Mouse (Mus musculus): ENCODE measurements at regions not wholly inside any gene's neighbourhood (a gene's known extent, or its start where the extent isn't known, plus 50 kb on each side); places are given as distances from the start of the nearest gene placed in this dataset.

DNA sequence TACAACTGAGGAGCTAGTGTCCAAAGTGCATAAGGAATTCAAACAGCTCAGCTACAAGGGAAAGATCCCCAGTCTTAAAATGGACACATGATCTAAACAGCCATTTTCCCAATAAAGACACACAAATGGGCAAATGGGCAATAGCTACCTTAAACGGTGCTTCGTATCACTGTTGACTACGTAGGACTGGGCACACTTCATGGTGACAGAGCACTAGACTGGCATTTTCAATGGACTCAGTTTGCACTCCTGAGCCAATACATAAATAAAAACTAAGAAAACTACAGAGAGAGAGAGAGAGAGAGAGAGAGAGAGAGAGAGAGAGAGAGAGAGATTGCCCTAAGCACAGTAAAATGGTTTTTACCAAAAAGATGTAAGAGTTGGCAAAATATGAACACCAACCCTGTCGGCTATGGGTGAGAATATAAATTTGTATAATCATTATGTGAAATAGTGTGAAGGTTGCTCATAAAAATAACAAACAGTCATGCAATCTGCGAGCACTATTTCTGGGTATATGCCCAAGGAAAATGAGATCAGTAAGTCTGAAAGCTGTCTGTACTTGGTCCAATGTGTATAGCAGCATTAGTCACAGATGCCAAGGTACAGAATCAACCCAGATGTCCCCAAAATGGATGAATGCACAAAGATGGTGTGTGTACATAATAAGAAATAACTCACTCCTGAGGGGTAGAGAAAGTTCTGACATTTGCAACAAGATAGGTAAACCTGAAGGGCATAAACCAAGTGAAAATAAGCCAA, 312.9 kb upstream of the Clec14a start:
- DNase-seq (ENCODE audit: low spot score) = no peak

DNA sequence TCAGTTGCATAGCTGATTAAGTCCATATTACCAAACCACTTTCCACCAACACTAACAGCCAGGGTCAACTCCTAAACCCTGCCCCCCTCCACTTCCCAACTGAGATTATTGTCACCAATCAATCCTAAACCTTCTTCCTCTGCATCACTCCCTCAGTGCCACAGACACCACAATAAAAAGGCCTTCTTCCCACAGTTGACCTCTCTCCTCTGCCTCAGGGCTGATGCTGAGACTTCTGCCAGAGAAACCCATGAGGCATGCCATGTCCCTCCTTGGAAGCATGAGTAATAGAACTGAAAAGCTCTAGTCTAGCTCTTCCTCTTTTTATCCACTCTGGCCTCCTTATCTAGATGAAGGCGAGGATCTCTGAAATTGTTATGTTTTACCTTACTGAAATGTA, 300.0 kb upstream of the Clec14a start:
- no peak for DNase-seq (ENCODE audit: low spot score)

DNA sequence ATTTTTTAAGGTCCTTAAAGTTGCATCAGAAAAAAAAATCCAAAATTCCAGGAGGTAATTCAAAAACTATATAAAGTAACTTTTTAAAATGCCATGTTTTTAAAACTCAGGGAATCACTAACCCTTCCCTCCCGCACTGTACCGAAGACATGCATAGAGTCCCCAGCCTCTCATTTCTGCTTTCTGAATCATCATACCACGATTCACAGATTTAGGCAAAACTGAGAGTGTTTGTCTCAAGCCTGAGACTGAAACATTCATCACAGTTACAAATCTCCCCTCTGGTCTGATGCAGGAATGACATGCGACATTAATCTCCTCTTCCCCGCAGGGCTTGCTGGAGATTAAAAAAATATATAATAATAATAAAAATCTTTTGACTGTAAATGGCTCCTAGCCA, 291.8 kb upstream of the Clec14a start:
- no peak for DNase-seq (ENCODE audit: low spot score)

DNA sequence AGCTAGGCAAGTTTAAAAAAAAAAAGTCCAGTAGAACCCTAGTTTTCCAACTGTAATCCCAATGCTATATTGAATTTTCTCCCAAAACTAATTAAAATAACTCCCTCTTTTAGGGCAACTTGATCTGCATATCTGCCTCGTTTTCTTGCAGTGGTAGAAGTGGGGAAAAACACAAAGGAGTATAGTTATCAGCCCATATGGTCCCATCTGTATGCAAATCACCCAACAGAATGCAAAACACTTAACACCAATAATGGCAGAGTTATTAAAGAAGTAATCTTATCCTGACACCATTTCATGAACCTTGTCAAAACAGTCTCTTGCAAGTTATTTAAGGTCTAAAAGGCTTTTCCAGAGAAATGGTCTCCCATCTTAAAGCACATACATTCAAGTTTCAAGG, 290.7 kb upstream of the Clec14a start:
- DNase-seq (ENCODE audit: low spot score) = no peak

DNA sequence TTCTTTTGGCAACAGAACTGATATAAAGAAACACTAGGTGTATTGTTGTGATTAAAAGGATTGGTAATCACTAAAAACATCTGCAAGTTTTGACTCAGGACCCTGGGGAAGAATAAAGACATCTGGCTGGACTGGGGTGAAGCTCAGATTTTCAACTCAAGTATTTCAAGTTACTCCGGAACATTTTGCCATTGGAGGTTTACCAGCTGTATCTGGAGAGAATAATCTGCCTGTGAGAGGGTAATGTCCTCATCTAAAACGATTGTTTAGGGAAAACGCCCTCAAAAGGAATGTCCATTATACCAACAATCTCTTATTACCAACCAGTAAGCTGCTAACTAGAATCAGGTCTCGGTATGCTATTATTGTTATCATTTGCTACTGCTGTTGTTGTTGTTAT, 288.2 kb upstream of the Clec14a start:
- no peak for DNase-seq (ENCODE audit: low spot score)

DNA sequence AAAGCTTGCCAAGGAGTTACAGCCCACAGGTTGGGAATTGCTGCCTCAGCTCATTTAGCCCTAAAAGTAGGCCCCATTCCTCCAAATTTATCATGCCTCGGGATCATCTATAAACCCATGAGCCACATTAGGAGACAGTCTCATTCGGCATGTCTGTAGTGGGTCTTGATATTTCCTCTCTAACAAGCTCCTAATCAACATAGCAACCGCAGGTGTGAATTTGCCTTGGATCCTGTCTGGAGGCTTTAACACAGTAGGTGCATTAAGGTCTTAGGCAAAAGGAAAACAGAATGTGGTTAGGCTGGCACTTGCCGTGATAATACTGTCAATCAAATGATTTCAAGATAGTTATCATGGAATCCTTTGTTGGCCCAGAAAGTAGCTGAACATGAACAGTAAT, 287.7 kb upstream of the Clec14a start:
- DNase-seq (ENCODE audit: low spot score) = no peak

DNA sequence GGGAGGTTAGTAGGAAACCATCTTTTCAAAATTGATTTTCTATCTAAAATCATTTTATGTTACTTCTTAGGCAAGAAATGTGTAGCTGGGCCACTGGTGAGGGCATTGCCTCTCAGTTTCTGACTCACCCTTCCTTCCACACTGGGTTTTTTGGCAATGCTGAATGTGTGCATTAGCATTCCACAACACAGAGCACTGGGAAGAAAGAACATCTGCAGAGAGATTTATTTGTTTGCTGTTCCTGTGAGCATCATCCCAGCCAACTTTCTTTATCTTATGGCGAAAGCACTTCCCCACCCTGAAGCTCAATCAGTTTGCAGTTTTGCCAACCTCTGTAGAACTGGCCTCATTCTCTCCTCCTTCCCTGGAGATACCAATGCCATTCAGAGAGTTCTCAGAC, 287.0 kb upstream of the Clec14a start:
- DNase-seq (ENCODE audit: low spot score) = no peak

DNA sequence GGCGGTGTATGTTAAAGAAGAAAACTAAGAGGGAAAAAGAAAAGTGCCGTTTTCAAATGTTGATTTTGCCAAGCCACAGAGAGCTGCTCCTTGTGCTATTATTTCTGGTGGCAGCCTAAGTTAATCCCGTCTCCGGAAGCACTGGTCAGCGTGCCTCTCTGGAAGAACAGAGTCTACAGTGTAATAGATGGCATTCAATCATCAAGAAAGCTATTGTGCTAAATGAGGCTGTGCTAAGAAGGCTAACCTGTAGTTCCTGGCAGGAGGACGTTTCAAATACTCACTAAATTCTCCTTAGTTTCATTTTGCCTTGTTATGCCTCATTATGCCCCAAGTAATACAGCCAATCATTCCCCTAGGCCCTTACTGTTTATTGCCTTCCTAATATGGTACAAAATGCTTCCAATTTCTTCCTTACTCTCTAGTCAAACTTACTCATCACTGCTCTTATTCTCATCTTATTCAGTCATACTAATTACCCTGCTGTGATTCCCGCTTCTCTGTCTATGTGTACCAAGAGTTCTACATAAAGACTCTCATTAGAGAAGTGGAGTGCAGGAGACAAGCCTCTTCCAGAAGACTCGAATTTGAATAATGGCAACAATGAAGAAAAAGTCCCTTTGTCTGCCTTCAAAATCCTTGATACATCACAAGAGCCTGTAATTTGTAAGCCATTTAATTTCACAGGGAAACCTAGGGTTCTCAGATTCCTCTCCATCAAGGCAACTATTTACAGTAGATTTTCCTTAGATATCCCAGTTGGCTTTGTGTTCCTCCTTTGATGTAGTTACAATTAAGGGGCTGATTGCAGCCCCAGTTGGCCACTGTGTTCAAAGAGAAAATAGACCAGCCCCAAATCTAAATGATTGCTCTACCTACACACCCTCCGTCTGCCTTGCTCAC, 282.0 kb upstream of the Clec14a start:
- no peak for DNase-seq (ENCODE audit: low spot score)

DNA sequence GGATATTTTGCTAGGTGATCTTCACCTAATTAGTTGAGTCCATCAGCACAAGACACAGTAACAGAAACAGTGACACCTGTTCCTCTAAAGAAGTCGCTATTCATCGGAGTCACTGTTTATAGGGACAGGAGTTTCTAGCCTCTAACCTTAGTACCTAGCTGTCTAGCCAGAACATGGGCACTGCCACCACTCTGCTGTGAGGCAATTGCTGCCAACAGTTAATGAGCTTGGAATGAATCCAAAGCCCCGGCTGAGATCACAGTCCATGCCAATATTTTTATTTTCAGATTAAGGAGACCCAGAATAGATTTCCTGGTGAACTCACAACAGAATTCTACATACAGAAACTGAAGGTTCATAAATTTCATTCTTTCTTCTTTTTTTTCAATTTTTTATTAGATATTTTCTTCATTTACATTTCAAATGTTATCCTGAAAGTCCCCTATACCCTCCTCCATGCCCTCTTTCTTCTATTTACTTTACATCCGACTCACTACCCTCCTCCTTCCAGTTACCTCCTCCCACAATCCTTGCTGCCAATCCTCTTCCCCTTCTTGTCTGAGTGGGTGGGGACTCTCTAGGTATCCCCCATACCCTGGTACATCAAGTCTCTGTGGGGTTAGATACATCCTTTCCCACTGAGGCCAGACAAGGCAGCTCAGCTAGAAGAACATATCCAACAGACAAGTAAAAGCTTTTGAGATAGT, 276.9 kb upstream of the Clec14a start:
- DNase-seq (ENCODE audit: low spot score) = no peak

DNA sequence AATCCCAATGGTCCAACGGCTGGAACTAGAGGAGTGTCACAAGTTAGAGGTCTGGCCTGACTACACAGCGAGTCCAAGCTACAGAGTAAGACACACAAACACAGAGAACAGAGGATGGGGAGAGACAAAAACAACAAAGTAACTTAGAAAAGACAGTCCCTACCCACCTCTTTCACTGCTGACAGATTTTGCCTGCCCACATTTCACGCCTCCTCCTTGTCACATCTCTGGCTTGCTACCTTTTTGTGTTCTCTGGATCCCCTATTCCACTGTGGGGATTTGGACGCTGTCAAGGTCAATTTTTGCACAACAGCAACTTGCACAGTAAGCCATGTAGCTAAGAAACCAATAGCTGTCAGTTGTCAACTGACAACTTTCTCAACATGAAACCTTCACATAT, 275.8 kb upstream of the Clec14a start:
- DNase-seq (ENCODE audit: low spot score) = no peak

DNA sequence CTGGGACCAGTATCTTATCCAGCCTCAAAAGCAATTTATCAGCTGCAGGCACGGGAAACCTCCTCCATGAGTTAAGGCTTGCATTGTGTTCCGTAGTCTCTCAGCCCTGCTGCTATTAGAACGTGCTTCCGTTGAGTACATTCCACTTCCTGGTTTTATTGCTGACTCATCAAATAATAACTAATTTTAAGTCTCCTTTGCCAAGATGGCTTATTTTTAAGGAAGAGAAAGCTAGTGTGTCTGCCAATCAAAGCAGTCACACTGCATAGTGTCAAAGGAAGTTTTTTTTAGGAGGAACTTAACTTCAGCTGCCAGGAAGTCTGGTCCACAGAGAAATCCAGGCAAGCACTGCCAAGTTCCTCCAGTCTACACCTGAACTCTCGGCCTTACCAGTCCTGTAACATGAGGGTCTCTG, 269.2 kb upstream of the Clec14a start:
- DNase-seq (ENCODE audit: low spot score) = peak; percentile 0

DNA sequence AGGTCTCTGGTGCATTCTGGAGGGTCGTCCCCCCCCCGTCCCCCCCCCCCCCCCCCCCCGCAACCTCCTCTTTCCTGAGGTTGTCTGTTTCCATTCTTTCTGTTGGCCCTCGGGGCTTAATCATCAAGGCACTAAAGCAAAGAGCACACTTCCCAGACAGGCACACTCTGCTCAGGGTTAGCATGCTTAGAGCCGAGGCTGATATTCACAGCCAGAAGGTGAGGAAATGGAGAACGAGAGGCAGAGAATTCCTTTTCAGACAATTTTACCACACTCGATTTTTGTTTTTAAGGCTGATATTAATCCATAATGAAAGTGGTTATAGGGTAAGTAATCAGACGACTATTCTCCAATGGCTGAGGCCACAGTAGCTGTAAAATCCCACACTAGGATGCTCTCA, 268.7 kb upstream of the Clec14a start:
- DNase-seq (ENCODE audit: low spot score) = no peak

DNA sequence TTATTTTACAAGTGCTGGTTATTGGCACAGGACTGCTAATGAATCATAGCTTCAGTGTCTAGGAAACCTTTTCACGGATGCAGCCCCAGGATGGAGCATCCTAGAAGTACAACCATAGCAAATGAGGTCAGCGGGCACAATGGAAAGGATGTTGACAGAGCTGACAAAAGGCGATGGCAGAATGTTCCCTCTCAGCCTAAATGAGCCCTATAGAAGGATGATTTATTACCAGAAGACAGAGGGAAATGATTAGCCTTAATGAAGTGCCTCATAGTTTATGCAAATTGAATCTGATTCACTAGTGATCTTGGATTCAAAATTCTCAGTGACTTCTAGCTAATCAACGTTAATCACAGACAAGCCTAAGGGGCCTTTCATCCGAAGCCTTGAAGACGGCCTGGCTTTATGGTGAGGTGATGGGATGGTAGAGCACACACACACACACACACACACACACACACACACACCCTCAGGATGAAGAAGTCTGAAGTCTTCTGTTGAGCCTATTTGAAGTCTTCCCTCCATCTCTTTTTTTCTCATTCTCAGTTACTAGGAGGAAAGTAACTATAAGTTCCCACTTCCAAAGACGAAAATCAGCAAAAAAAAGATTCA, 267.4 kb upstream of the Clec14a start:
- DNase-seq (ENCODE audit: low spot score) = no peak

DNA sequence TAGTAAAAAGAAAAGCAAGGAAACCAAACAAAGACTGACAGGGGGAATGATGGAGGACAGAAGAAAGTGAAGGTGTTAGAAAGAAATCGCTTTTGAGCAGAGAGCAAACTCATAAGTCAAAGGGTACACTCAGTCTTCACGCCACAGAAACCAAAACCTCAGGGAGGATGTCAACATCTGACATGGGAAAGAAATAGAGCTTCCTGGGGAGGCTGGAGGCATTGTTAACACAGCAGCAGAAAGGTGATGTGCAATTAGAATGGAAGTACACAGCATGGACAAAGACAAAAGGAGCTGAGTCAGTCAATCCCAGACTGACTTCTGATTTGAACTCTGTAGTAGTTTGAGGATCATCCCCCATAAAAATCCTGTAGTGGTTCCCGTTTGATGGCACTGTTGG, 261.2 kb upstream of the Clec14a start:
- no peak for DNase-seq (ENCODE audit: low spot score)

DNA sequence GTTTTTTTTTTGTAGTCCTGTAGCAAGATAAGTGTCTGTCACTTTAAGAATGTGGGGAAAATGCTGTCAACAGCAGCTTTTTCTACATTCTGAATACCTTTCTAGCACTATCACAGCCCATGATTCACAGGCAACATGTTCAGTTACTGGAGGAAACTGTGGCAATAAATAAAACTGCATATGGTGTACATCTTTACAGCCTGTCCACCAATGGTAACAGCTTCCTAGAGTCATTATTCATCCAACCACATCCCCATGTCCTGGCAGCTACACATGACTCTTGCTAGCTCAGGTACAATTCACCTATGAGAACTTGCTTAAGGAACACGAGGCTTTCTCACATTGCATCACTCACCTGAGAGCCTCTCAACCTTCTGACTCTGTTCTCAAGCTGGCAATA, 247.7 kb upstream of the Clec14a start:
- DNase-seq (ENCODE audit: low spot score) = no peak

DNA sequence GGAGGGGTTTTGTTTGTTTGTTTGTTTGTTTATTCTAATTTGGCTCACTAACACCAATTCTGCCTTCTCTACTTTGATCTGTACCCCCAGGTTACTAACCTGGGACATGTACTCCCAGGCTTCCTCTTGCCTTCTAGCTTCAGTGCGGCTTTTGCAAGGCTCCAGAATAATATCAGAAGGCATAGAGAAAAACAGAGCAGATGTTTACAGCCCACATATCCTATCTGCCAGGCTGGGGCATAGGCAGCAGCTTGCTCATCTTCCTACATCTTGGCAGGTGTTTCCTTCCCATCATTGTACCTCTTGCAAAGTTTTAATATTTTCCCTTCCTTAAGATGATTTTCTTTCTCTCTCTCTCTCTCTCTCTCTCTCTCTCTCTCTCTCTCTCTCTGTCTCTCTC, 244.9 kb upstream of the Clec14a start:
- DNase-seq (ENCODE audit: low spot score) = no peak

DNA sequence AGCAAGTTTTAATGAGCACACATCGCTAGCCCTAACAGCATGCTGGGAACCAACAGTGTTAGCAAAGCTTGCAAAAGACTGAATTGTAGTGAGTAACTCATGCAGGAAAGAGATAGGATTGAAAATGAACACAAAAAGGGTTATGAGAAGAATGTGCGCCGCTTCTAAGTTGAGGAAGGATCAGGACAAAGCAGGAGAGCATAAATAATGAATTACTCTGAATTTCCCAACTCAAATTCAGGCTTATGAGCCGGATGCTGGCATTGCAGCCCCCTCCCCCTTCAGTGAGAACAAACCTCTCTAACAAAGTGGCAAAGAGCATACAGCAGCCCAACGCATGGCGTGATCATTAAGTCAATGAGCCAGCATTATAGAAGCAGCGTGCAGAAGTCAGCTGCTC, 243.6 kb upstream of the Clec14a start:
- no peak for DNase-seq (ENCODE audit: low spot score)

DNA sequence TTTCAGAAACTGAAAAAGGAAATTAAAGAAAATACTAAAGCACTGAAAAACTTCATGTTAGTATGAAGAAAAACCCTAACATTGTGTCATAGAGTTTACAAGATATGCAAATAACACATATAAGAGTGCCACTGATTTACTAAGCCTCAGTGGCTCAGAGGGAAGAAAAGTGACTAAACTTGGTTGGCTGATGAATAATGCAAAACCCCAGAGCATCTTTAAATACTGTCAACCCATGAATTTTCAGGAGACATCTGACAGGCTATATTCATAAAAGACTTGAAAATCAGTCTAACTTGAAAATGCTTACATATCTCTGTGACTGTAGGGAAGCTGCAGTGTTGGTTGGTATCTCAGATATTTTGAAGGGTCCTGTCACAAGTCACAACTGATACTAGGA, 235.2 kb upstream of the Clec14a start:
- DNase-seq (ENCODE audit: low spot score) = no peak

DNA sequence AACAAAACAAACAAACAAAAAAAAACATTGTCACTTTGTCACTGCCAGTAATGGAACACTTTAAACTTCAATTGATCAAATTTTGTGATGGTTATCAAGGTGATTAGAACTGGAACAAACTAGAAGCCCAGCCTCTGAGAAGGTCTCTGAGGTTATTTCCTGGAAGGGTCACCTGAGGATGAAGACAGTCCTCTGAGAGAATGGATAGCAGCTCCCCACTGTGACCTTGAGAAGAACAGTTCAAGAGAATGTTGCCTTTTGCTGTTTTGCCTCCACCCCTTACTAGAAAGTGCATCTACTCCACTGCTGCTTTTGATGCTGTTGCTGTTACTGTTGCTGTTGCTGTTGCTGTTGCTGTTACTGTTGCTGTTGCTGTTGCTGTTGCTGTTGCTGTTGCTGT, 205.1 kb upstream of the Clec14a start:
- DNase-seq (ENCODE audit: low spot score) = no peak

DNA sequence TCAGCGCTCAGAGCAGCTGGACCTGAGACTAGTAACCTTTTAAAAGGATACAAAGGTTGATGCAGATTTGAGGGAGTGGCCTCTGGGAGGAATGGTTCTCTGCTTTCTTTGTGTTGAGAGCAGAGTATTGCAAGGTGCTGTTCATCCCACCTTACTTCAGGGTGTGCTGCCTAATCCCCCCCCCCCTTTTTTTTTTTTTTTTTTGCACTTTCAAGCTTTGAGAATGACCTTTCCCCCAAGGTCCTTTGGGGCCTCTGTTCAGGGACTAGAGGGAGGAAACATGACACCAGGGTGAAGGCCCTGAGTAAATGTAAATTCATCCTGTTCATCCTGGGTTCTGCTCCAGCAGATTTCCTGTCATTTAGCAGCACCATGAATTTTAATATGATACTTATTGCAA, 204.4 kb upstream of the Clec14a start:
- DNase-seq (ENCODE audit: low spot score) = no peak

DNA sequence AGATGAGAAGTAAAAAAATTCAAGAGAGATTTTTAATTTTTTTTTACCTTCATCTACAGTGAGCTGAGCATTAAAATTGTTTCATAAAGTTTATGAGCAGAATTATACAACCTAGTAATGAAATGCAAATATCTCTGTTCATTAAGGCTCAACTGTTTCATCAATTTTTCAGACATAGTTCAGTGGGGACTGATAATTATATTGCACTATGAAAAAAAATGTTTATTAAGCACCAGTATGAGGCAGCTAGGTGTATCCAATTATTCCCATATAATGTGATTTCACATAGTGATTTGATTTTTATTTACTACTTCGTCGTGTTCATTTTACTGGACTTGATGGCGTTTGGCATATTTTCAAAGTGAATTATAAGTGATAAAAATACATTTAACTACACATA, 191.4 kb upstream of the Clec14a start:
- DNase-seq (ENCODE audit: low spot score) = no peak

DNA sequence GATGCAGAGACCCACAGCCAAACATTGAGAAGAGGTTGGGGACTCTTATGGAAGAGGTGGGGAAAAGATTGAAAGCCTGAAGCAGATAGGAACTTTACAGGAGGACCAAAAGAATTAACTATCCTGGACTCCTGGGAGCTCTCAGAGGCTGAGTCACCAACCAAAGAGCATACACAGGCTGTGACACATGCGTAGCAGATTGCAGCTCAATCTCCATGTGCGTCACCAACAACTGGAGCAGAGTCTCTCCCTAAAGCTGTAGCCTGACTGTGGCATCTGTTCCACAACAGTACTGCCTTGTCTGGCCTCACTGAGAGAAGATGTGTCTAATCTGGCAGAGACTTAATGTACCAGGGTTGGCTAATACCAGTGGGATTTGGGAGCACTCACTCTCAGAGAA, 185.7 kb upstream of the Clec14a start:
- DNase-seq (ENCODE audit: low spot score) = no peak

DNA sequence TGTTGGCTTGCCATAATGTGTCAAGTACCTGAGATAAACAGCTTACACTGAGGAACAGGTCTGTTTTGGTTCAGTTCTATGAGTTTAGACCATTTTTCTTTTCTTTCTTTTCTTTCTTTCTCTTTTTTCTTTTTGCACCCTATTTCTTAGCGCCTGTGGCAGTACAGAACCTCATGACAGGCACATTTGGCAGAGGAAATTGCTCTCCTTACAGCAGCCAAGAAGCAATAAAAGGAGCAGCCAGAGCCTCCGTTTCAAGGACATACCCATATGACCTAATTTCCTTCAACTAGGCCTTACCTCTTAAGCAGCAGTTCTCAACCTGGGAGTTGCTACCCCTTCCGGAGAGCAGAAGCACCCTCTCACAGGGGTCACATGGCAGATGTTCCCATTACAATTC, 173.9 kb upstream of the Clec14a start:
- no peak for DNase-seq (ENCODE audit: low spot score)
